Mouse (Mus musculus) kidney, adult 2 months (tissue): ENCODE results near the gene Gm2022.
"Not testable (repeated sequence)": the region's sequence is repeated elsewhere in the genome, so short reads cannot be mapped to it uniquely, and the experiment has no call there.

Experiments used
- CTCF ChIP-seq: fragments of 200-500 bp; conservative IDR thresholded peaks from 2 replicates; pipeline ENCODE4 v1.5.1; 2011; ENCODE audit warnings: low read depth, mild to moderate bottlenecking, control low read depth, low read length, moderate library complexity, mixed read lengths; ENCODE audit not compliant: insufficient read depth, insufficient read length
- POLR2A ChIP-seq: fragments of 200-500 bp; IDR thresholded peaks from one replicate; pipeline ENCODE4 v1.6.1; 2011; ENCODE audit warnings: low read depth, low read length, control low read depth

DNA sequence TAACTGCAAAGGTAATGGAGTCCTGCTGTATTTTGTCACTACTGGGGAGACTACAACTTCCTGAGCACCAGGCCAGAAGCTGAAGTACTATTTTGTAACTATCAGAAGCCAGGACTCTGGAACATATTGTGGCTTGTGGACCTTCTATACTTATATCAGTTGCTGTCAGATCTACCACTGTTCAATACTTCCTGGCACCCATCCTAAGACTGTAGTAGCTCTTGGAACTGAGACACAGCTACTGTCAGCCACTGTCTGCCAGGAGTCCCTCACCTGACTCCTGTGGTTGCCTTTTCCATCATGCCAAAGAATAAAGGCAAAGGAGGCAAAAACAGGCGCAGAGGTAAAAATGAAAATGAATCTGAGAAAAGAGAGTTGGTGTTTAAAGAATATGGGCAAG is at the start of gene Gm2022:
- TF ChIP-seq CTCF, POLR2A: not testable (repeated sequence)
